Mouse (Mus musculus): ENCODE measurements at regions not wholly inside any gene's neighbourhood (a gene's known extent, or its start where the extent isn't known, plus 50 kb on each side); places are given as distances from the start of the nearest gene placed in this dataset.

GRCm38 (mm10) chr11:113026994-113027393 is 245.0 kb downstream of the Sox9 start:
- H3K27ac ChIP-seq (ENCODE audit: low read depth) = no peak overlapping the region
- H3K4me2 ChIP-seq = no peak overlapping the region
- no peak for TF ChIP-seq CTCF (IDR thresholded peaks at IDR 0.05; ENCODE audit: low read depth)
- no peaks in the 10 kb centered on the region for H3K9me3 ChIP-seq (ENCODE audit: low read depth, low read length)
- DNase-seq (peak; percentile 16), ATAC-seq (ENCODE audit: insufficient read depth) (no peak)
- H3K27me3 ChIP-seq (ENCODE audit: insufficient read depth, low read length) = no peaks in the 10 kb centered on the region
- no peak overlapping the region for H3K9ac ChIP-seq
- H3K36me3 ChIP-seq (ENCODE audit: insufficient read depth) = no peaks in the 10 kb centered on the region
- WGBS = 35% methylated on average over 6 of the region's 6 CpGs
- no peak overlapping the region for H3K4me3 ChIP-seq (ENCODE audit: low read depth, low read length)
- H3K4me1 ChIP-seq (ENCODE audit: insufficient read depth) = peaks cover 7% of the 10 kb centered on the region

- 63% methylated on average over 8 of the region's 8 CpGs for WGBS
- Histone ChIP-seq H3K27me3 (ENCODE audit: insufficient read depth, low read length) (no peaks in the 10 kb centered on the region), H3K4me1 (ENCODE audit: insufficient read depth) (peaks cover 7% of the 10 kb centered on the region), H3K4me2 (no peak overlapping the region), H3K36me3 (ENCODE audit: insufficient read depth) (no peaks in the 10 kb centered on the region), H3K9ac (no peak overlapping the region), H3K4me3 (ENCODE audit: low read depth, low read length) (no peak overlapping the region), H3K27ac (ENCODE audit: low read depth) (no peak overlapping the region), H3K9me3 (ENCODE audit: low read depth, low read length) (no peaks in the 10 kb centered on the region)
- TF ChIP-seq CTCF (IDR thresholded peaks at IDR 0.05; ENCODE audit: low read depth) = no peak
- DNase-seq (no peak), ATAC-seq (ENCODE audit: insufficient read depth) (no peak)
Measured at GRCm38 (mm10) chr11:113028235-113028919, 246.4 kb downstream of the Sox9 start.

DNA sequence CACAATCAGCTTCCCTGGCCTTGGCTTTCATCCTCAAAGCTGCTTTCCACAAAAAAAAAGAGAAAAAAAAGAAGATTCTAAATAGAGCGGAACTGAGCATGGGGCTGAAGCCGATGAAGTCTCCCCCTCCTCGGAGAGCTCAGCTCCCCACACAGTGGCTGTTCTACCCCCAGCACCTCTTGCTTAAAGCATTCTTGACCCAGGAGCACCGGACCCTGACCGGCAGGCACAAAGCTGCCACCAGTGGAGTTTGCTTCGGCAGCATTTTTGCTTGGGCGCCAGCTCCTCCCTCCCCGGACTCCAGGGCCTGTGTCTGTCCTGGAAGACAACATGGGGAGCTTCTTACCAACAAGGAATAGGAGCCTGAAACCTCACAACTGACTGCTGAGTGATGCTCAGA is 249.4 kb downstream of the Sox9 start:
- H3K27me3 ChIP-seq (ENCODE audit: insufficient read depth, low read length) = no peaks in the 10 kb centered on the region
- H3K4me2 ChIP-seq = no peak overlapping the region
- no peaks in the 10 kb centered on the region for H3K9me3 ChIP-seq (ENCODE audit: low read depth, low read length)
- no peaks in the 10 kb centered on the region for H3K36me3 ChIP-seq (ENCODE audit: insufficient read depth)
- H3K4me3 ChIP-seq (ENCODE audit: low read depth, low read length) = no peak overlapping the region
- no peak overlapping the region for H3K27ac ChIP-seq (ENCODE audit: low read depth)
- no peak for TF ChIP-seq CTCF (IDR thresholded peaks at IDR 0.05; ENCODE audit: low read depth)
- no peak for DNase-seq
- 72% methylated on average over 8 of the region's 8 CpGs for WGBS
- ATAC-seq (ENCODE audit: insufficient read depth) = no peak
- H3K4me1 ChIP-seq (ENCODE audit: insufficient read depth) = peaks cover 4% of the 10 kb centered on the region
- H3K9ac ChIP-seq = no peak overlapping the region

DNA sequence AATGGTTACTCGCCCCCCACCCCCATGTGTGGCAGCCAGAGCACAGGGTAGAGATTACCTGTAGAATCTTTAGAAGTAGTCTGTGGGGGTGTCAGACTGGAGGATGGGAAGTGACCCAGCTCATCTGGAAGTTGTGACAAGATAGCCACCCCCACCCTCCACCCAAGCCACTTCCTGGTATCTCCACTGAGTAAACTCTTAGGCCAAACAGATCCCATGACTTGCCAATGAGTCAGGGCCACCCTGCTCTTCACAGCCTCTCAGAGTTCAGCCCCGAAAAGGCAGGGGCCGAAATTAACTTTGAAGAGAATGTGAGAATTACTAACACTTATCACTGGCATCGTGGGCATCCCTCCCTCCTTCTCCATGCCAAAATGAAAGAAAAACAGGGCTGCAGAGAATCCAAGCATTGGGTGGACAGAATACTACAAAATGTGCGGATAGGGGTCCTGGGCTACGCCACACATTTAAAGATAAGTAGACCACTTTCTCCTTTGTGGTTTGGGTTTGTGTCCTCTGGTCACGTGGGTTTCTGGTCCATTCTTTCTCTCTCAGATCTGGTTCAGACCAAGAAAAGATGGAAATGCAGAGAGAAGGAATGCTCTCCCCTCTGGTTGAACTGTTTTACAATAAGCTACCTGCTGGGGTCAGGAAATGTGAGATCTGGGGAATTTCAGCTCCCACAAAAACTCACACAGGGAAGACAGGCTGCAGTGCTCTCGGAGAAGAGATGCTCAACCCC is 250.6 kb downstream of the Sox9 start:
- no peaks in the 10 kb centered on the region for H3K9me3 ChIP-seq (ENCODE audit: low read depth, low read length)
- no peaks in the 10 kb centered on the region for H3K36me3 ChIP-seq (ENCODE audit: insufficient read depth)
- no peak overlapping the region for H3K27ac ChIP-seq (ENCODE audit: low read depth)
- H3K4me1 ChIP-seq (ENCODE audit: insufficient read depth) = peaks cover 4% of the 10 kb centered on the region; the same call in 1 of the 2 replicates
- no peaks in the 10 kb centered on the region for H3K27me3 ChIP-seq (ENCODE audit: insufficient read depth, low read length)
- H3K4me2 ChIP-seq = no peak overlapping the region
- H3K4me3 ChIP-seq (ENCODE audit: low read depth, low read length) = no peak overlapping the region
- 75% methylated on average over 8 of the region's 8 CpGs for WGBS
- no peak for TF ChIP-seq CTCF (IDR thresholded peaks at IDR 0.05; ENCODE audit: low read depth)
- ATAC-seq (ENCODE audit: insufficient read depth) (no peak), DNase-seq (no peak)
- H3K9ac ChIP-seq = no peak overlapping the region

DNA sequence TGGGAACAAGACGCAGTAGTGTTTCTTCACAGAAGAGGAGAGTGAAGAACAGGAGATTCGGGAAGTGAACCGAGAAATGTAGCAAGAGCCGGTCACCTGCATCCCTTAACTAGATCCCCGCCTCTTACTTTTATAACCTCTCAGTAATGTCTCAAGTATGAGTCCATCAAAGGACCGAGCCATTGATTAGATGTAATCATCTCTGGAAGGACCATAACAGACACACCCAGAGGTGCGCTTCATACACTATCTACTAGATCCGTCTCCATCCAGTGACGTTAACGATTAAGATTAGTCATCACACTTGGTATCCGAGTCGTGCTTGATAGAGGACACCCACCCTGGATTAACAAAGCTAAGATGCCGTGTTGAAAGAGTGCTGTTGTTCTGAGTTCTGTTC is 252.9 kb downstream of the Sox9 start:
- Histone ChIP-seq H3K27me3 (ENCODE audit: insufficient read depth, low read length) (no peaks in the 10 kb centered on the region), H3K9ac (no peak overlapping the region), H3K27ac (ENCODE audit: low read depth) (no peak overlapping the region), H3K4me3 (ENCODE audit: low read depth, low read length) (no peak overlapping the region), H3K36me3 (ENCODE audit: insufficient read depth) (no peaks in the 10 kb centered on the region), H3K4me1 (ENCODE audit: insufficient read depth) (peaks cover 4% of the 10 kb centered on the region; the same call in 1 of the 2 replicates), H3K4me2 (no peak overlapping the region), H3K9me3 (ENCODE audit: low read depth, low read length) (no peaks in the 10 kb centered on the region)
- TF ChIP-seq CTCF (IDR thresholded peaks at IDR 0.05; ENCODE audit: low read depth) = no peak
- 91% methylated on average over 13 of the region's 13 CpGs for WGBS
- DNase-seq (no peak), ATAC-seq (ENCODE audit: insufficient read depth) (no peak)

GRCm38 (mm10) chr11:113037736-113038135 is 255.7 kb downstream of the Sox9 start:
- Histone ChIP-seq H3K36me3 (ENCODE audit: insufficient read depth) (no peaks in the 10 kb centered on the region), H3K27ac (ENCODE audit: low read depth) (no peak overlapping the region), H3K9ac (no peak overlapping the region), H3K4me1 (ENCODE audit: insufficient read depth) (0 out of 2 replicates have a peak, but pooled peaks cover 4% of the 10 kb centered on the region), H3K4me2 (no peak overlapping the region), H3K4me3 (ENCODE audit: low read depth, low read length) (no peak overlapping the region), H3K27me3 (ENCODE audit: insufficient read depth, low read length) (no peaks in the 10 kb centered on the region), H3K9me3 (ENCODE audit: low read depth, low read length) (no peaks in the 10 kb centered on the region)
- no peak for TF ChIP-seq CTCF (IDR thresholded peaks at IDR 0.05; ENCODE audit: low read depth)
- 42% methylated on average over 4 of the region's 4 CpGs for WGBS
- DNase-seq (no peak), ATAC-seq (ENCODE audit: insufficient read depth) (no peak)

DNA sequence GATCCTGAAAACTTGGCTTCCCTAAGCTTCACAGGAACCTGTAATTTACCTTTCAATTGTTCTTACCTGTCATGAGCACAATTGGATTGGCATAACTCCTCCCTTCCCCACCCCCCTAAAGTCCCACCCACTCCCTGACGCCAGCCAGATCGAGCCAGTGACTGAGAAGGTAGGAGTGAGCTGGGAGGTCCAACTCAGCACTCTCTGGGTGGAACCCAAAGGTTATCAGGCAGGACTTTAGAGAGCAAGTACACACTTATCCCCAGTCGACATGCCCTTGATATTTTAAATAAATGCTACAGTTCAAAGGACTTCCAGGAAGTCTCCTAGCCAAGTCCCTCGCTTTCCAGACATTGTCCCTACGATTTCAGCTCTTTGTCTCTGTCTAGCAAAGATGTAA is 260.7 kb downstream of the Sox9 start:
- Histone ChIP-seq H3K4me1 (ENCODE audit: insufficient read depth) (peaks cover 14% of the 10 kb centered on the region), H3K4me3 (ENCODE audit: low read depth, low read length) (no peak overlapping the region)
- peak; percentile 76 for ATAC-seq (ENCODE audit: insufficient read depth)

More for the DNA sequence above, 260.7 kb downstream of the Sox9 start:
- Histone ChIP-seq H3K9ac (no peak overlapping the region), H3K4me2 (no peak overlapping the region), H3K36me3 (ENCODE audit: insufficient read depth) (no peaks in the 10 kb centered on the region), H3K27ac (ENCODE audit: low read depth) (no peak overlapping the region), H3K9me3 (ENCODE audit: low read depth, low read length) (no peaks in the 10 kb centered on the region), H3K27me3 (ENCODE audit: insufficient read depth, low read length) (no peaks in the 10 kb centered on the region)
- DNase-seq = peak; percentile 57
- WGBS = 22% methylated on average over 5 of the region's 5 CpGs
- TF ChIP-seq CTCF (IDR thresholded peaks at IDR 0.05; ENCODE audit: low read depth) = no peak

All from lung, embryonic 14.5 days (tissue).